Mouse (Mus musculus) midbrain, embryonic 11.5 days (tissue): Measurements from ENCODE around the gene Zfp580. TPM values are rescaled to one million over a fixed set of nuclear protein-coding genes. Genes with fewer than 3 reads are reported as not detected.

Experiments used
- ATAC-seq: fragments of 200-750 bp; cut with Nextera tagmentation; 2 replicates; pipeline ENCODE4 v1.8.0; 2017; ENCODE audit warnings: moderate TSS enrichment, moderate library complexity; ENCODE audit not compliant: low FRiP score
- DNase-seq: peaks from one replicate; pipeline ENCODE4 v3.0.0; 2015; ENCODE audit warnings: low spot score; ENCODE audit errors: missing footprints
- H3K27ac ChIP-seq: fragments of 300-500 bp; sonication (generic); 2 replicates; pipeline ENCODE4 v1.5.1; 2014; ENCODE audit warnings: low read depth, low read length
- H3K27me3 ChIP-seq: fragments of 300-500 bp; sonication (generic); 2 replicates; pipeline ENCODE4 v1.6.1; 2014; ENCODE audit warnings: mild to moderate bottlenecking, low read length, moderate library complexity, mixed read lengths; ENCODE audit not compliant: control insufficient read depth, insufficient read depth
- H3K36me3 ChIP-seq: fragments of 300-500 bp; sonication (generic); 2 replicates; pipeline ENCODE4 v1.6.1; 2014; ENCODE audit warnings: mild to moderate bottlenecking, low read length, moderate library complexity, mixed read lengths; ENCODE audit not compliant: control insufficient read depth, insufficient read depth
- H3K4me1 ChIP-seq: fragments of 300-500 bp; sonication (generic); 2 replicates; pipeline ENCODE4 v1.6.1; 2014; ENCODE audit warnings: low read length; ENCODE audit not compliant: control insufficient read depth, insufficient read depth
- H3K4me2 ChIP-seq: fragments of 300-500 bp; sonication (generic); 2 replicates; pipeline ENCODE4 v1.6.1; 2014; ENCODE audit warnings: mild to moderate bottlenecking, moderate library complexity
- H3K4me3 ChIP-seq: fragments of 300-500 bp; sonication (generic); 2 replicates; pipeline ENCODE4 v1.5.1; 2014; ENCODE audit warnings: low read depth, low read length
- H3K9ac ChIP-seq: fragments of 300-500 bp; sonication (generic); 2 replicates; pipeline ENCODE4 v1.6.1; 2014; ENCODE audit warnings: low read length
- H3K9me3 ChIP-seq: fragments of 300-500 bp; sonication (generic); 2 replicates; pipeline ENCODE4 v1.6.1; 2016; ENCODE audit warnings: low read length; ENCODE audit not compliant: control insufficient read depth
- WGBS: fragments of 180-500 bp; shearing (Covaris S2); extraction: QIAGEN DNeasy Blood & Tissue Kit; methylation state at CpG from one replicate; pipeline ENCODE4 v1.1.7; 2014; 5-methylcytosine and 5-hydroxymethylcytosine counted together
- polyA plus RNA-seq: library from polyadenylated mRNA; unstranded; fragments of >200 nt; fragmentation: Nextera tagmentation; extraction: Ambion mirVana; gene quantifications from 2 replicates; pipeline ENCODE4 v1.2.1, GENCODE M21; 2014

Gene Zfp580
- polyA plus RNA-seq, 1 experiment from 2014 or later = 47.6 TPM

DNA sequence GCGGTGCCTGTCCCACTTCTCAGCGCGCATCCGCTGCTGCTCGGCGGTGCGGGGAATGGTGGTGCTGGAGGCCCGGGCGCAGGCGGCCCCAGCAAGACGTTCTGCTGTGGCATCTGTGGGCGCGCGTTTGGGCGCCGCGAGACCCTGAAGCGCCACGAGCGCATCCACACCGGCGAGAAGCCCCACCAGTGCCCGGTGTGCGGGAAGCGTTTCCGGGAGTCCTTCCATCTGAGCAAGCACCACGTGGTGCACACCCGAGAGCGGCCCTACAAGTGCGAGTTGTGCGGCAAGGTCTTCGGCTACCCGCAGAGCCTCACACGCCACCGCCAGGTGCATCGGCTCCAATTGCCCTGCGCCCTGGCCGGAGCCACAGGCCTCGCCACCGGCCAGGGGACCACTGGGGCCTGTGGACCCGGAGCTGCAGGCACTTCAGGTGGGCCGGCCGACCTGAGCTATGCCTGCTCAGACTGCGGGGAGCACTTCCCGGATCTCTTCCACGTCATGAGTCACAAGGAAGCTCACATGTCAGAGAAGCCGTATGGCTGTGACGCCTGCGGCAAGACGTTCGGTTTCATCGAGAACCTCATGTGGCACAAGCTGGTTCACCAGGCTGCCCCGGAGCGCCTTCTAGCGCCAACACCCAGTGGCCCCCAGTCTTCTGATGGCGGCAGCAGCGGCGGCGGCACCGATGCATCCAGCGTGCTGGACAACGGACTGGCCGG is 20.6 kb upstream of the Zfp580 start:
- Histone ChIP-seq H3K4me3 (no peak overlapping the region), H3K4me1 (no peaks in the 10 kb centered on the region), H3K36me3 (peaks cover 64% of the 10 kb centered on the region), H3K9me3 (peaks cover 28% of the 10 kb centered on the region), H3K27me3 (no peaks in the 10 kb centered on the region), H3K27ac (no peak overlapping the region), H3K4me2 (no peak overlapping the region), H3K9ac (no peak overlapping the region)
- DNase-seq (peak; percentile 75), ATAC-seq (0 out of 2 replicates have a peak, but pooled peaks have one; percentile 12)
- WGBS = 82% methylated on average over 63 of the region's 63 CpGs

DNA sequence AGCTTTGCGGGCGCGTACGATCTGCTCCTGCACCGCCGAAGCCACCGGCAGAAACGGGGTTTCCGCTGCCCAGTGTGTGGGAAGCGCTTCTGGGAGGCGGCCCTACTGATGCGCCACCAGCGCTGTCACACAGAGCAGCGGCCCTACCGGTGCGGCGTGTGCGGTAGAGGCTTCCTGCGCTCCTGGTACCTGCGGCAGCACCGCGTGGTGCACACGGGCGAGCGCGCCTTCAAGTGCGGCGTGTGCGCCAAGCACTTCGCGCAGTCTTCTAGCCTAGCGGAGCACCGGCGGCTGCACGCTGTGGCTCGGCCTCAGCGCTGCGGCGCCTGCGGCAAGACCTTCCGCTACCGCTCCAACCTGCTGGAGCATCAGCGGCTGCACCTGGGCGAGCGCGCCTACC is 19.8 kb upstream of the Zfp580 start:
- no peak for ATAC-seq
- no peak overlapping the region for H3K4me3 ChIP-seq
- 79% methylated on average over 46 of the region's 46 CpGs for WGBS

DNA sequence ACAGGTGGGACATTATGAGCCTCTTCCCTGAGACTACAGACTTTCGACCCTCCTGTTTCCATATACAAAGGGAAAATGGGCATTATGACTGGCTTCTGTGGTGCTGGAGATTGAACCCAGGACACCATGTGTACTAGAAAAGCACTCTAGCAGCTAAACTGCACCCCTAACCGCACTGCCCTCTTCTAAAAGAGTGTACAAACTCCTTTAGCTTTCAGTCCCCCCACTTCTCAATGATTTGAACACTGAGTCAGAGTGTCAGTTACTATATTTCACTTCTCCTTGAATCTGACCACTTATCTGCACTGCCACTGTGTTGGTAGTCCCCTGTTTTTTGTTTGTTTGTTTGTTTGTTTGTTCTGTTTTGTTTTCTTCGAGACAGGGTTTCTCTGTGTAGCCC is 17.5 kb upstream of the Zfp580 start, which contains the start of gene 4632433K11Rik:
Gene 4632433K11Rik (plus strand): TSS at position 301 of the 400 bp plus-strand sequence.
- ATAC-seq = no peak
- no peak for DNase-seq
- no peak within 1 kb of the TSS for H3K9ac ChIP-seq
- no peak within 1 kb of the TSS for H3K27ac ChIP-seq
- peaks cover 5% of the 10 kb centered on the region for H3K4me1 ChIP-seq
- H3K9me3 ChIP-seq = peaks cover 28% of the 10 kb centered on the region
- no peaks in the 10 kb centered on the region for H3K27me3 ChIP-seq
- 89% methylated on average over 3 of the region's 3 CpGs for WGBS
- no peak within 1 kb of the TSS for H3K4me3 ChIP-seq
- H3K36me3 ChIP-seq = peaks cover 61% of the 10 kb centered on the region
- H3K4me2 ChIP-seq = no peak within 1 kb of the TSS

More for the DNA sequence above, 19.8 kb upstream of the Zfp580 start:
- H3K36me3 ChIP-seq = peaks cover 66% of the 10 kb centered on the region
- H3K27ac ChIP-seq = no peak overlapping the region
- H3K4me1 ChIP-seq = no peaks in the 10 kb centered on the region
- peaks cover 28% of the 10 kb centered on the region for H3K9me3 ChIP-seq
- H3K27me3 ChIP-seq = no peaks in the 10 kb centered on the region
- no peak for DNase-seq
- H3K9ac ChIP-seq = no peak overlapping the region
- H3K4me2 ChIP-seq = no peak overlapping the region

DNA sequence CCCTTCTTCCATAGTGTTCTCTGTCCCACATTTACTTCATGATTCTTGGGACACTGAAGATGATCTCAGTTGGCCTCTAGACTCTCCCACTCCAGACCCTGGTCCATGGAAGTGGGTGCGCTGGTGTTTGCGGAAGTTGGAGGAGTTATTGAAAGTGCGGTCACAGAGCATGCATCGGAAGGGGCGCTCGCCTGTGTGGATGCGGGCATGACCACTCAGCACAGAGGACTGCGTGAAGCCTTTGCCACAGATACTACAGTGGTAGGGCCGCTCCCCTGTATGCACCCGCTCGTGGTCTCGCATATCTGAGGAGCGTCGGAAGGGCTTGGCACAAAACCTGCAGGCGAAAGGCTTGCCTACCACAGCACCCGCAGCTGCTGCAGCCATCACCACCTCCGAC is 15.7 kb upstream of the Zfp580 start:
- 96% methylated on average over 17 of the region's 17 CpGs for WGBS
- Histone ChIP-seq H3K27ac (no peak overlapping the region), H3K4me1 (peaks cover 8% of the 10 kb centered on the region), H3K9ac (no peak overlapping the region), H3K4me3 (no peak overlapping the region), H3K27me3 (no peaks in the 10 kb centered on the region), H3K36me3 (peaks cover 43% of the 10 kb centered on the region), H3K9me3 (peaks cover 13% of the 10 kb centered on the region), H3K4me2 (no peak overlapping the region)
- ATAC-seq (no peak), DNase-seq (no peak)

DNA sequence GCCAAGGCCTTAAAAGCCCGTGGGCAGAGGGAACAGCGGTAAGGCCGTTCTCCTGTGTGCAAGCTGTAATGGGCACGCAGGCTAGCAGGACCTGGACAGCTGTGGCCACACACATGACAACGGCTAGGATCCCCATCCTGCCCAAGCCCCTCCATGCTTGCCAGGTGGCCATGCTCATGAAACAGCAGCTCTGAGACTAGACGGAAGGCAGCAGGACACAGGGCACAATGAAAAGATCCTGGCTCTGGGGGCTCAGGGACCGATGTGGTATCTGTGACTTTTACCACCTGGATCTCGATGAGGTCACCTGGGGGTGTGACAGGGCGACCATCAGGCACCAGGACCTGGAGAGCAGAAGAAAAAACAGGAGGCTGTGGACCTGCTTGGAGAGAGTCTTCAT is 15.2 kb upstream of the Zfp580 start:
- ATAC-seq = no peak

DNA sequence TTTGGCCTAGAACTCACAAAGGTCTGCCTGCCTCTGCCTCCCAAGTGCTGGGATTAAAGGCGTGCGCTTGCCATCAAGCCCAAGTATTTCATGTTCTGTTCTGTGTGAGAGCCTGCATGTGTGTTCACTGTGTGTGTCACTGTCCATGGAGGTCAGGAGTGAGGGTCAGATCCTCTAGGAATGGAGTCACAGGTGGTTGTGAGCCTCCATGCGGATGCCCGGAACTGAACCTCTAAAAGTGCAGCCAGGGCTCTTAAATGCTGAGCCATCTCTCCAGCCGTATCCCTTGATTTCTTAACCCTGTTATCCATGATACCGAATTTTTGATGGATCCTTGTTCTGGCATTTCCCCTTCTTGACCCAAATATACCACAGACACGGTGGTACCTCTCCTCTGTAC is 14.3 kb upstream of the Zfp580 start:
- Histone ChIP-seq H3K27me3 (no peaks in the 10 kb centered on the region), H3K9ac (no peak overlapping the region), H3K4me2 (no peak overlapping the region), H3K36me3 (peaks cover 32% of the 10 kb centered on the region), H3K9me3 (no peaks in the 10 kb centered on the region), H3K27ac (no peak overlapping the region), H3K4me3 (no peak overlapping the region), H3K4me1 (peaks cover 8% of the 10 kb centered on the region)
- WGBS = 94% methylated on average over 7 of the region's 7 CpGs
- ATAC-seq (no peak), DNase-seq (no peak)

More for the DNA sequence above, 15.2 kb upstream of the Zfp580 start:
- DNase-seq = no peak
- H3K9me3 ChIP-seq = peaks cover 8% of the 10 kb centered on the region
- no peaks in the 10 kb centered on the region for H3K27me3 ChIP-seq
- H3K4me2 ChIP-seq = no peak overlapping the region
- H3K4me1 ChIP-seq = peaks cover 8% of the 10 kb centered on the region
- no peak overlapping the region for H3K4me3 ChIP-seq
- H3K27ac ChIP-seq = no peak overlapping the region
- WGBS = 93% methylated on average over 9 of the region's 9 CpGs
- H3K36me3 ChIP-seq = peaks cover 39% of the 10 kb centered on the region
- H3K9ac ChIP-seq = no peak overlapping the region

DNA sequence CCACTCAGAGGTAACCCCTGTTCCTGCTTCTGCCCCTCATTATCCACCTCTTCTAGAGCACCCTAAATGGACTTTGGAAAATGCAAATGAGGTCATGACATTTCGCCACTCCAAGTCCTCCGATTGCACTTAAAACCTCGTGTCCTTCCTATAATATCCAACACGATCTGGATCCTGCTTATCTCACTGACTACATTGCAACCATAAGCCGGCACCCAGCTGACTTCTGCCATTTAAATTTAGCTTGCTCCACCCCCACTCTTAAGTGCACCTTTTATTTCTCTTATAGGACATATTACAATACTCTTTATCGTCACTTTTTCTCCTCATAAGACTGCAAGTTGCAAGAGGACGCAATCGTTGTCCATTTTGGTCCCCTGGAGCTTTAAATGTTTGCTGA is 13.9 kb upstream of the Zfp580 start:
- Histone ChIP-seq H3K36me3 (peaks cover 28% of the 10 kb centered on the region), H3K4me2 (peak overlapping the region; percentile 38), H3K9me3 (no peaks in the 10 kb centered on the region), H3K9ac (peak overlapping the region; percentile 72; the same call in 1 of the 2 replicates), H3K27me3 (no peaks in the 10 kb centered on the region), H3K4me3 (peak overlapping the region; percentile 56; the same call in 1 of the 2 replicates), H3K4me1 (peaks cover 8% of the 10 kb centered on the region), H3K27ac (peak overlapping the region; percentile 92; the same call in 1 of the 2 replicates)
- ATAC-seq (no peak), DNase-seq (peak; percentile 76)
- 90% methylated on average over 8 of the region's 8 CpGs for WGBS

DNA sequence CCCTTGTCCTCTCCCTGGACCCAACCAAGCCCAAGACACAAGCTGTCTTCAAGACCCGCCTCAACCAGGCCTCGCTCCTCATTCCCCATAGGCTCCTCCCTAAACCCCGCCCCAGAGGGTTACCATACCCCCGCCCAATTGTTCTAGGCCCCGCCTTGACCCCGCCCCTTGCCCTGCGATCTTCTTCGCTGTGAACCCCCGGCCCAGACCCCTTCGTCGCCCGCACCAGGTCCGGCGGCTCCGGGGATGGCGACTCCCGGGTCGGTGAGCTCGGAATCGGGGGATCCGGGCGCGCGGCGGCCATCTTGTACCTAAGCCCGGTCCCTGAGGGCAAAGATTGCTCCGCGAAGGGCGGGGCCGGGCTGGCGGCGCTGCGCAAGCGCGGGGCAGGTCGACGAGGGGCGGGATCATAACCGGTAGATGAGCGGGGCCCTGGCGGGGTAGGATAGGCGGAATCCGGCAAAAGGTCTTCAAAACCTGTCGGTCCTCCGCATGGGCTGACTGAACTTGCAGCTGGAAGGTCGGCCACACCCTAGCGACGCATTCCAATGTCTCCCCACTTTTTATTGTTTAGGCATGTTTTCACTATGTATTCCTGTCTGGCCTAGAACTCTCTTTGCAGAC is 13.1 kb upstream of the Zfp580 start, which contains the start of gene Zfp784:
Gene Zfp784 (minus strand): TSS at position 338 of the 624 bp plus-strand sequence.
- peak within 1 kb of the TSS; percentile 92 for H3K27ac ChIP-seq
- H3K9ac ChIP-seq = peak within 1 kb of the TSS; percentile 72
- H3K9me3 ChIP-seq = no peaks in the 10 kb centered on the region
- peak within 1 kb of the TSS; percentile 56 for H3K4me3 ChIP-seq
- H3K36me3 ChIP-seq = peaks cover 21% of the 10 kb centered on the region
- H3K4me1 ChIP-seq = peaks cover 8% of the 10 kb centered on the region
- ATAC-seq (peak; percentile 97), DNase-seq (peak; percentile 98)
- H3K27me3 ChIP-seq = no peaks in the 10 kb centered on the region
- under 1% methylated on average over 48 of the region's 48 CpGs for WGBS
- peak within 1 kb of the TSS; percentile 39 for H3K4me2 ChIP-seq

DNA sequence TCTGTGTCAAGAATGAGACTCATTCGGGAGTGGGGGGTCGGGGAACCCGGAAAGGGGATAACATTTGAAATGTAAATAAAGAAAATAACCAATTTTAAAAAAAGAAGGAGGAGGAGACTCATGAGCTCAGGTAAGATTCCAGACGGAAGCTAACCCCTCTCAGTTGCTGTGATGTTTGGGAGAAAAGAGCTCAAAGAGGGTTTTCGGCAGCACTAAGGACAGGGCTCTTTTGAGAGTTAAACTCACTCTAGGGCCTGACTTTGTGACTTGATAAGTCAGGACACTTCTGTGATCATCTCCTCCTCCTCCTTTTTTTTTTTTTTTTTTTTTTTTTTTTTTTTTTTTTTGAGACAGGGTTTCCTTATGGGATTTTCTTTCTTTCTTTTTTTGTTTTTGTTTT is 12.4 kb upstream of the Zfp580 start:
- H3K27me3 ChIP-seq = no peaks in the 10 kb centered on the region
- 48% methylated on average over 5 of the region's 5 CpGs for WGBS
- peaks cover 15% of the 10 kb centered on the region for H3K36me3 ChIP-seq
- no peaks in the 10 kb centered on the region for H3K9me3 ChIP-seq
- peak overlapping the region; percentile 39 for H3K4me2 ChIP-seq
- peak overlapping the region; percentile 72; the same call in 1 of the 2 replicates for H3K9ac ChIP-seq
- H3K4me3 ChIP-seq = peak overlapping the region; percentile 56
- ATAC-seq = no peak
- no peak overlapping the region for H3K27ac ChIP-seq
- peaks cover 8% of the 10 kb centered on the region for H3K4me1 ChIP-seq
- DNase-seq = no peak
